Mouse (Mus musculus): Measurements from ENCODE around the gene Sord.

DNA sequence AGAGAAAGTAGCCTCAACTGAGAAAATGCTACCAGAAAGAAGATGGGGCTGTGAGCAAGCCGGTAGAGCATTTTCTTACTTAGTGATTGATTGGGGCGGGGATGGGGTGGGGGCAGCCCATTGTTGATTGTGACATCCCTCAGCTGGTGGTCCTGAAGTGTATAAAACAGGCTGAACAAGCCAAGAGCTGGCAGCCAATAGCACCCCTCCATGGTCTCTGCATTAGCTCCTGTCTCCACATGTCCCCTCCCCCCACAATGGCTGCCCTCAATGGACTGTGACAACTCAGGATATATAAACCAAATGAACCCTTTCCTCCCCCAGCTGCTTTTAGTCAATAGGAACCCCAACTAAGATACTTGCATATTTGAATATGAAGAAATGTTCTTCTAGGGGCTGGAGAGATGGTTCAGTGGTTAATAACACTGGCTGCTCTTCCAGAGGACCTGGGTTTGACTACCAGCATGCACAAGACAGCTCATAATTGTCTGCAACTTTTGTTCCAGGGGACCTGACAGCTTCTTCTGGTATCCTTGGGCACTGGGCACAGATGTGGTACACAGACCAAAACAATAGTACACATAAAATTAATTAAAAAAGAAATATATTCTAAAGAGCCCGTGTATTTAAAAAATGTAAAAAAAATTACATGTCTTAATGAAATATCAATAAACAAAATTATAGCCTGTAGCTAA lies 23.9 kb upstream of the Sord start:
- TF ChIP-seq CTCF (IDR thresholded peaks at IDR 0.05) (no peak), POLR2A (IDR thresholded peaks at IDR 0.05; ENCODE audit: insufficient read depth, low read depth, low read length) (no peak)

Data from heart, adult 2 months (tissue).